In the genomic region with DNA sequence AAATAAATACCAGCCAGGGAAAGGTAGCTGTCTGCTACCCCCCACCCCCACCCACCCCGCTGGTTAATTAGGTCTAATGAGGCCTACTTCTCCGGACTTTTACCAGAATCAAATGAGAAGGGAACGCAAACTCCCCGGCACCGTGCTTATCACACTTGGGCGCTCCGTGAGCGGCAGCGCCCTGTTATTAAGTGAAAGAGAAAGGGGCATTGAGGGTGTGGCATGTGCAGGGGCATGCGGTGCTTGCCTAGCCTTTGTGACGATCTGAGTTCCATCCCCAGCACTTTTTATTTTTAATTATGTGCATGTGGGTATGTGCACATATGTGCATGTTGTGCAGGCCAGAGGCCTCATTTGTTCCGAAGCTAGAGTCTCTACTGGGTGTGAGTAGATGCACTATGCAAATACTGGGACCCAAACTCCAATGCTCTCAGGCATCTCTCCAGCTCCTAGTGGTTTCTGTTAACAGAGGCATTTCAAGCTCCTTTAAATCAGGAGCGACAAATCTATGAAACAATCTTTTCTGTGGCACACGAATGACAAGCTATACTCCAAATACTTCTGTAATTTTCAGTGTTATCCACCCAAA, we compare ENCODE assay signal across 10 mouse cellular contexts. TPM values are rescaled to one million over a fixed set of nuclear protein-coding genes. Genes with fewer than 3 reads are reported as not detected.
DNase-seq lines count a peak whose midpoint lies in the region; ATAC-seq and TF ChIP-seq lines count a peak whose summit lies in the region.
"Had no signal": no experiment of that assay in that cellular context is flagged by ENCODE, and none has a peak within 500 bp of the region (broad histone marks: within the 10 kb centered on the region; RNA-seq: fewer than 3 reads in every experiment).

No protein-coding gene starts in this region.

- DNase-seq in forebrain, embryonic 11.5 days (ENCODE audit: low spot score) = no peak
- no peak for DNase-seq in forebrain, embryonic 10.5 days (ENCODE audit: extremely low spot score, low spot score)
- no peak for DNase-seq in left cerebral cortex, adult 2 months (ENCODE audit: extremely low spot score in 1 of 2, low spot score in 2 of 2)
- no peak for DNase-seq in left cerebral cortex, adult 11 months (ENCODE audit: low spot score)
- DNase-seq in naive thymus-derived CD4-positive, alpha-beta T cell, adult 2 months (ENCODE audit: low read depth) = peak; percentile 11
- no peak for DNase-seq in right cerebral cortex, postnatal 14 days
- DNase-seq: layer of hippocampus, postnatal 36 days; liver, embryonic 13.5 days had no signal

- H3K36me3 ChIP-seq in forebrain, embryonic 11.5 days (ENCODE audit: control insufficient read depth, insufficient read depth, low read length) = no peaks in the 10 kb centered on the region
- no peaks in the 10 kb centered on the region for H3K36me3 ChIP-seq in forebrain, embryonic 10.5 days (replicated peaks)
- no peaks in the 10 kb centered on the region for H3K36me3 ChIP-seq in forebrain, embryonic 13.5 days (ENCODE audit: poor library complexity, severe bottlenecking)
- H3K36me3 ChIP-seq: liver, embryonic 13.5 days had no signal

- 59% methylated on average over 14 of the region's 14 CpGs for WGBS in forebrain, embryonic 11.5 days
- 82% methylated on average over 14 of the region's 14 CpGs for WGBS in forebrain, embryonic 10.5 days
- WGBS in forebrain, embryonic 13.5 days = 55% methylated on average over 14 of the region's 14 CpGs

- no peaks in the 10 kb centered on the region for H3K9me3 ChIP-seq in forebrain, embryonic 11.5 days (ENCODE audit: control insufficient read depth, low read length)
- H3K9me3 ChIP-seq in forebrain, embryonic 10.5 days = peaks cover 15% of the 10 kb centered on the region; the same call in 1 of the 2 replicates
- no peaks in the 10 kb centered on the region for H3K9me3 ChIP-seq in forebrain, embryonic 13.5 days (replicated peaks)
- H3K9me3 ChIP-seq: liver, embryonic 13.5 days had no signal

- no peaks in the 10 kb centered on the region for H3K27me3 ChIP-seq in forebrain, embryonic 11.5 days (ENCODE audit: control insufficient read depth, insufficient read depth, low read length)
- peaks cover 13% of the 10 kb centered on the region for H3K27me3 ChIP-seq in forebrain, embryonic 10.5 days (ENCODE audit: poor library complexity, severe bottlenecking)
- H3K27me3 ChIP-seq in forebrain, embryonic 13.5 days = 0 out of 2 replicates have a peak, but pooled peaks cover 6% of the 10 kb centered on the region
- H3K27me3 ChIP-seq: liver, embryonic 13.5 days had no signal

- peaks cover 3% of the 10 kb centered on the region; the same call in 1 of the 2 replicates for H3K4me1 ChIP-seq in forebrain, embryonic 11.5 days (replicated peaks; ENCODE audit: control insufficient read depth, insufficient read depth, low read length)
- H3K4me1 ChIP-seq in forebrain, embryonic 10.5 days = peaks cover 18% of the 10 kb centered on the region
- peaks cover 12% of the 10 kb centered on the region; the same call in 1 of the 2 replicates for H3K4me1 ChIP-seq in forebrain, embryonic 13.5 days

- H3K27ac ChIP-seq in forebrain, embryonic 11.5 days (ENCODE audit: low read depth, low read length) = no peak overlapping the region
- no peak overlapping the region for H3K27ac ChIP-seq in forebrain, embryonic 10.5 days
- peak overlapping the region; percentile 29; the same call in 1 of the 2 replicates for H3K27ac ChIP-seq in left cerebral cortex, adult 2 months
- H3K27ac ChIP-seq in forebrain, embryonic 13.5 days = no peak overlapping the region
- H3K27ac ChIP-seq: liver, embryonic 13.5 days had no signal

- intact Hi-C loops in left cerebral cortex, adult 2 months (cut with DNase I) = no loop called here

- ATAC-seq in forebrain, embryonic 11.5 days (replicated peaks; ENCODE audit: low FRiP score) = 0 out of 2 replicates have a peak, but pooled peaks have one; percentile 21
- peak; percentile 43 for ATAC-seq in forebrain, embryonic 13.5 days
- no peak for ATAC-seq in granulocyte monocyte progenitor cell, adult 5-6 weeks (replicated peaks; ENCODE audit: poor library complexity, severe bottlenecking)

- H3K9ac ChIP-seq in forebrain, embryonic 11.5 days (ENCODE audit: low read length) = no peak overlapping the region
- H3K9ac ChIP-seq in forebrain, embryonic 13.5 days = no peak overlapping the region
- H3K9ac ChIP-seq: liver, embryonic 13.5 days had no signal

- H3K4me3 ChIP-seq in forebrain, embryonic 11.5 days (ENCODE audit: low read depth, low read length) = no peak overlapping the region
- no peak overlapping the region for H3K4me3 ChIP-seq in forebrain, embryonic 10.5 days
- no peak overlapping the region for H3K4me3 ChIP-seq in left cerebral cortex, adult 2 months
- H3K4me3 ChIP-seq in forebrain, embryonic 13.5 days = no peak overlapping the region

- no peak for TF ChIP-seq CTCF in left cerebral cortex, adult 2 months (IDR thresholded peaks at IDR 0.05)

- H3K4me2 ChIP-seq in forebrain, embryonic 11.5 days (ENCODE audit: low read depth, low read length, severe bottlenecking) = no peak overlapping the region
- H3K4me2 ChIP-seq in forebrain, embryonic 13.5 days = no peak overlapping the region

RNA-seq across cellular contexts. Expression of a gene that starts 57.8 kb away (rescaled TPM):
- 91.6 and 96.9 TPM in 2 replicates for polyA plus RNA-seq in forebrain, embryonic 11.5 days (2014; fragmentation: Nextera tagmentation; extraction: Ambion mirVana)
- 53.2 and 59.5 TPM in 2 replicates for polyA plus RNA-seq in forebrain, embryonic 10.5 days (2016; fragmentation: Nextera tagmentation; extraction: Ambion mirVana)
- 10 to 100 TPM; 39.4 to 48.0 TPM for total RNA-seq in left cerebral cortex, adult 2 months (2021)
- polyA plus RNA-seq in forebrain, embryonic 13.5 days (2015; fragmentation: Nextera tagmentation; extraction: Ambion mirVana) = 99.0 and 106 TPM in 2 replicates
- total RNA-seq in granulocyte monocyte progenitor cell, adult 5-6 weeks (2014; fragmentation: Nextera tagmentation) = 15.9 and 16.8 TPM in 2 replicates
- 11.3 and 16.8 TPM in 2 replicates for total RNA-seq in granulocyte monocyte progenitor cell, adult 5-6 weeks (2017)
